Mouse (Mus musculus) NIH3T3 (cell line): ENCODE measurements at regions not wholly inside any gene's neighbourhood (a gene's known extent, or its start where the extent isn't known, plus 50 kb on each side); places are given as distances from the start of the nearest gene placed in this dataset.

ENCODE experiments used
- DNase-seq: peaks from one replicate; pipeline ENCODE4 v3.0.0-alpha.2; 2012; ENCODE audit warnings: low read depth

DNA sequence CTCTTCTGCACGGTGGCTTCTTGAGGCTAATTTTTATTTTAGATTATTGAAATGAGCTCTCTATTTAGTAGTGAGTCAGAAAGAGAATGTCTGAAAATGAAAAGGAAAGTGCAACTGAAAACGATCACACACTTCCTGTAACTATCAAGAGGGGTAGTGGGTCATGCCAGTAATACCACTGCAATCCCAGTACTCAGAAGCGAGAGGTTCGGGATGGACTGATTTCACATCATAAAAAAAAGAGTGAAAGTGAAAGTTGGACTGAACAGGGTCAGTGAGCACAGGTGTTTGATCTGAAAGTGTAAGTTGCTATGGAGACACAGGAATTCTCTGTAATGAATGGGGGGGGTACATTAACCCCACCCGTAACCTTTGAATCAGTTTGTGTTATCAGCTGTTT is 52.9 kb upstream of the Tnfaip3 start:
- DNase-seq, result no peak

DNA sequence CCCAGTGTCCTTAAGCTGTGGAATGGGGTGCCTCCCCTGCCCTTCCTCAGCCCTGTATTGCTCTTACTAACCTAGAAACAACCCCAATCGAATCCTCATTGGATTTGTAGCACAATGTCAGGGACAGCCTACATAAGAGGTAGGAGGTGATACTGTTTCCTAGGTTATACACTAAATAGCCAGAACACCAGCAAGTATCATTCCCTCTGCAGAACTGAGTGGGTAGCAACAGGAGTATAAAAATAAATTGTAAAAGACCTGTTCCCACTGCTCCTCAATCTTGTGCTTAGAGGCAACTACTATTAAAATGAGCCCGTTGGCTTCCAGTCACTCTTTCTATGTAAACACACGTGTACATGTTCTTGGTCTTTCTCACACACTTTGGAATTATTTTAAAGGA is 52.2 kb upstream of the Tnfaip3 start:
- DNase-seq, result no peak

DNA sequence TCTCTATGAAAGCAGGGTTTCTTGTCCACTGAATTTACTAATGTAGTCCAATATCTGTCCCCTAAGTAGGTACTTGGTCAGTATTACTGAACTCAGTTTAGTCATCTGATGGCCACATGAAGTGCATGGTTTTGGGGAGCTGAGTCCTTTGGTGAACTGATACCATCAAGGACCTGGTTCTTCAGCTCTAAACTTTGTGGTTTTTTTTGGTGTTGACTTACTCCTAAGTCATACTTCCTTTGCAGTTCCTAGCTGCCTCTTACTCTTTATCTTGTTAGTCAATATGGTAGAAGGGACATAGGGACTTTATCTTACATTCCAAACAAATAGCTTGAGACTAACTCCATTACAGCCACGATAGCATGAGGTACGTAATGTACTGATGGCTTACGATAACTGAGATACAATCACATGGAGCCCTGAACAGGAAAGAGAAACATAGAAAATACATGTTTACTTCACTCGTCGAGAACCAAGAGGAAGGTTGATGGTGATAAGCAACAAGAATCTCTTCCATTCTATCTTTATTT is 51.4 kb upstream of the Tnfaip3 start:
- no peak for DNase-seq
